Mouse (Mus musculus): Measurements from ENCODE around the gene Twf1. TPM values are rescaled to one million over a fixed set of nuclear protein-coding genes. Genes with fewer than 3 reads are reported as not detected.

Twf1 gene
- polyA plus RNA-seq, 1 experiment from 2014 or later = 104 TPM

DNA sequence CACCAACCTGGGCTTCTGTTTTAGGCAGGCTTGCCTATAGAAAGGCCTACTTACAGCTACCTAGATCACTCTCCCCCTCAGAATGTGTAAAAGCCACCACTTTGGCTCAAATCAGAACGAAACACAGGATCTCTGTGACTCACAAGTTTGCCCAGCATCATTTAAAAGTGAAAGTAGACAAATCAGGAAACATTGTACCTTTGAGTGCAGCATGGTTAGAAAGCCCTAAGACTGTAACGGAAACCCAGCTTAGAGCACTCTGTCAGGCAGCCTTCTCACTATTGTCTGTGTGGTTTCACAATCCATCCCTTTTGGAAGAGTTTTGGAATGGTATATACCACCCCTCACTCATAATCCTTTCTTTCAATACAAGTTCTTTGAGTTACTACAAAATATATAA lies 24.8 kb downstream of the Twf1 start:
- H3K4me2 ChIP-seq (ENCODE audit: low read length) = no peak overlapping the region
- H3K27me3 ChIP-seq (ENCODE audit: insufficient read depth, low read length) = no peaks in the 10 kb centered on the region
- no peaks in the 10 kb centered on the region for H3K4me1 ChIP-seq (replicated peaks; ENCODE audit: insufficient read depth, low read length)
- 89% methylated on average over 2 of the region's 2 CpGs for WGBS
- no peak overlapping the region for H3K9ac ChIP-seq (ENCODE audit: low read depth, low read length)
- ATAC-seq (replicated peaks; ENCODE audit: low FRiP score, low read depth) (no peak), DNase-seq (ENCODE audit: low spot score) (no peak)
- no peak for TF ChIP-seq CTCF (IDR thresholded peaks at IDR 0.05; ENCODE audit: low read depth)
- no peak overlapping the region for H3K27ac ChIP-seq
- 0 out of 2 replicates have a peak, but pooled peaks cover 8% of the 10 kb centered on the region for H3K36me3 ChIP-seq (ENCODE audit: insufficient read depth, low read length)
- no peaks in the 10 kb centered on the region for H3K9me3 ChIP-seq (replicated peaks; ENCODE audit: low read length)
- H3K4me3 ChIP-seq (replicated peaks; ENCODE audit: low read depth, low read length) = no peak overlapping the region

DNA sequence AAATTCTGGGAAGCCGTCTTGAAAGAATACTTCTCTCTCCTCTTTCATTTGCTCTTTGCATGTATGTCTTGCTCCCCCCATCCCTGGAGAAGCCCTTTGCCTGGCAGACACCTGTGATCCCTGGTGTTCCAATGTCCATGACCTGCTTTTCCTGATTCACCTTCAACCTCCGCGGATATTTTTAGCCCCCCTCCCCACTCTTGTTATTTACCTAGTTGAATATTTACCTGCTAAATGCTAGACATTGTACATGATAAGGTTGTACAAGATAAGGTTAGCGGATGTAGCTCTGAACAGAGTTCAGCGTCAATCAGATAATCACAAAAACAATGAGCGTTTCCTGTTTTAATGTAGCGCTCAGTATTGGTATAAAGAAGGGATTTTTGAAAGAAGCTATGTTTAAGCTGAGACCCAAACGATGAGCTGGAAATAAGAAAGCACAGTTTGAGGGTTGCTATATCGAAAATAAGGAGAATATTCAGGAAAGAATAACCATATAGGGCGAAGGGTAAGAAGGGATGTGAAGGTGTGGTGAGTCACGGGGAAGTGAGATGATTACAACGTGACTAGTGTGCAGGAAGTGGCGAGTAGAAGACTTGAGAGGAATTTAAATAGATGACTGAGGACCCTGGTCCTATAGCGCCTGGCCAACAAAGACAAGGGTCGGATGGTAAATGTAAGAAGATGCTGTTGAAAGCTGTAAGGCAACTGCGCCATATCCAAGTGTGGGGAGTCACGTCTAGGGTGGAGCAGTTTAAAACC lies 30.6 kb downstream of the Twf1 start:
- ATAC-seq (replicated peaks; ENCODE audit: low FRiP score, low read depth) = no peak
- no peaks in the 10 kb centered on the region for H3K27me3 ChIP-seq (ENCODE audit: insufficient read depth, low read length)
- no peak overlapping the region for H3K9ac ChIP-seq (ENCODE audit: low read depth, low read length)
- no peak for DNase-seq (ENCODE audit: low spot score)
- H3K36me3 ChIP-seq (ENCODE audit: insufficient read depth, low read length) = peaks cover 11% of the 10 kb centered on the region; the same call in 1 of the 2 replicates
- no peak overlapping the region for H3K4me3 ChIP-seq (replicated peaks; ENCODE audit: low read depth, low read length)
- no peak overlapping the region for H3K27ac ChIP-seq
- H3K4me1 ChIP-seq (replicated peaks; ENCODE audit: insufficient read depth, low read length) = no peaks in the 10 kb centered on the region
- TF ChIP-seq CTCF (IDR thresholded peaks at IDR 0.05; ENCODE audit: low read depth) = no peak
- WGBS = 79% methylated on average over 17 of the region's 17 CpGs
- H3K4me2 ChIP-seq (ENCODE audit: low read length) = no peak overlapping the region
- H3K9me3 ChIP-seq (replicated peaks; ENCODE audit: low read length) = no peaks in the 10 kb centered on the region

DNA sequence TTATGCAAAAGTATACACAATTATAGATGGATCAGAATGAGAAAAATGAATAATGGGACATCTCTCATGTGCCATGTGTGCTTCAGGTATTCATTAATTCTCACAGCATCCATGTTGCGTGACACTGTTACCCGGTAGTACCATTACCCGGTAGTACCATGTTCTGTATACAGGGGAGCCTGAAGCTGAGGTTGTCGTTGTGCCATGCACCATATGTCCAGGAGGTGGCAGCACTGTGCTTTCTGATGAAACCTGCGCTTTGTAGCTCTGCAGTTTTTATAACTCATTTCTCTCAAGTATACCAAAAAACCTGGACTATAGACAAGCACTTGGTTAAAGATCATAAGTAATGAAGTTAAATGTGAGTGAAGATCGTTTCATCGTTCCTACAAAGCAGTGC lies 32.2 kb downstream of the Twf1 start:
- H3K9me3 ChIP-seq (replicated peaks; ENCODE audit: low read length) = no peaks in the 10 kb centered on the region
- ATAC-seq (replicated peaks; ENCODE audit: low FRiP score, low read depth) = peak; percentile 72

DNA sequence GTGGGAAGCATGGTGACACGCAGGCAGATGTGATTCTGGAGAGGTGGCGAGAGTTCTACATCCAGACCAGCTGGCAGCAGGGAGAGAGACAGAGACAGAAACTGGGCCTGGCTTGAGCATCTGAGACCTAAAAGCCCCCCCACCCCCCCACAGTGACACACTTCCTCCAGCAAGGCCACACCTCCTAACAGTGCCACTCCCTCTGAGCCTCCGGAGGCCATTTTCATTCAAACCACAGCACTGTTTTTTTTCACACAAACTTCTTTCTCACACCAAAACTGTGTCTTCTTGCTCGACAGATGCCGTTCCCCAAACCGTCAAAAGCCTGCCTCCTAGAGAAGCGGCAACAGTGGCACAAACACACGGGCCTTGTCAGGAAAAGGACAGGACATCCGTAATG lies 36.2 kb downstream of the Twf1 start:
- Histone ChIP-seq H3K4me2 (ENCODE audit: low read length) (no peak overlapping the region), H3K9me3 (replicated peaks; ENCODE audit: low read length) (no peaks in the 10 kb centered on the region), H3K27me3 (ENCODE audit: insufficient read depth, low read length) (no peaks in the 10 kb centered on the region), H3K9ac (ENCODE audit: low read depth, low read length) (no peak overlapping the region), H3K4me3 (replicated peaks; ENCODE audit: low read depth, low read length) (no peak overlapping the region), H3K4me1 (replicated peaks; ENCODE audit: insufficient read depth, low read length) (no peaks in the 10 kb centered on the region), H3K36me3 (ENCODE audit: insufficient read depth, low read length) (peaks cover 7% of the 10 kb centered on the region), H3K27ac (no peak overlapping the region)
- WGBS = 96% methylated on average over 9 of the region's 9 CpGs
- no peak for ATAC-seq (replicated peaks; ENCODE audit: low FRiP score, low read depth)
- TF ChIP-seq CTCF (IDR thresholded peaks at IDR 0.05; ENCODE audit: low read depth) = no peak
- no peak for DNase-seq (ENCODE audit: low spot score)

More for the DNA sequence above, 32.2 kb downstream of the Twf1 start:
- DNase-seq (ENCODE audit: low spot score) = peak; percentile 87
- no peak overlapping the region for H3K4me3 ChIP-seq (replicated peaks; ENCODE audit: low read depth, low read length)
- peak; percentile 97 for TF ChIP-seq CTCF (IDR thresholded peaks at IDR 0.05; ENCODE audit: low read depth)
- H3K36me3 ChIP-seq (ENCODE audit: insufficient read depth, low read length) = peaks cover 11% of the 10 kb centered on the region; the same call in 1 of the 2 replicates
- no peak overlapping the region for H3K27ac ChIP-seq
- no peak overlapping the region for H3K4me2 ChIP-seq (ENCODE audit: low read length)
- WGBS = 15% methylated on average over 7 of the region's 7 CpGs
- no peaks in the 10 kb centered on the region for H3K27me3 ChIP-seq (ENCODE audit: insufficient read depth, low read length)
- no peaks in the 10 kb centered on the region for H3K4me1 ChIP-seq (replicated peaks; ENCODE audit: insufficient read depth, low read length)
- no peak overlapping the region for H3K9ac ChIP-seq (ENCODE audit: low read depth, low read length)

DNA sequence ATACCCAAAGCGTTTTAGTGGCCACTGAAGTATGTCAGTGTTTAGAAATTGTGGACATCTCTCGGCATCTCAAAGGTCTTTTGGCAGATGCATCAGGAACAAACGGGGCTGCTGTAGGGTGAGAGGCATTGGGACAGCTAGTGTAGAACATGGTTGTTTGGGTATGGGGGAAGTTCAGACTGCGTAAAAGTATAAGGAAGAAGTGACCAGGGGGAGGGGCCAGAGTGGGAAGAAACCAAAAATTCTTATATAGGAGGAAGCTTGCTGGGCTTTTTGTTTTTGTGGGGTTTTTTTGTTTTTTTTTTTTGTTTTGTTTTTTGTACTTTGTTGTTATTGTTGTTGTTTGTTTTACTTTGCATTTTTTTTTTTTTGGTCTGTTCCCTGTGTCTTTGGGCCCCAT lies 44.8 kb downstream of the Twf1 start:
- peaks cover 6% of the 10 kb centered on the region; the same call in 1 of the 2 replicates for H3K4me1 ChIP-seq (replicated peaks; ENCODE audit: insufficient read depth, low read length)
- H3K36me3 ChIP-seq (ENCODE audit: insufficient read depth, low read length) = no peaks in the 10 kb centered on the region
- no peak overlapping the region for H3K4me2 ChIP-seq (ENCODE audit: low read length)
- no peaks in the 10 kb centered on the region for H3K9me3 ChIP-seq (replicated peaks; ENCODE audit: low read length)
- 77% methylated on average over 4 of the region's 4 CpGs for WGBS
- ATAC-seq (replicated peaks; ENCODE audit: low FRiP score, low read depth) (no peak), DNase-seq (ENCODE audit: low spot score) (no peak)
- TF ChIP-seq CTCF (IDR thresholded peaks at IDR 0.05; ENCODE audit: low read depth) = no peak
- H3K9ac ChIP-seq (ENCODE audit: low read depth, low read length) = no peak overlapping the region
- no peaks in the 10 kb centered on the region for H3K27me3 ChIP-seq (ENCODE audit: insufficient read depth, low read length)
- no peak overlapping the region for H3K27ac ChIP-seq
- H3K4me3 ChIP-seq (replicated peaks; ENCODE audit: low read depth, low read length) = no peak overlapping the region

DNA sequence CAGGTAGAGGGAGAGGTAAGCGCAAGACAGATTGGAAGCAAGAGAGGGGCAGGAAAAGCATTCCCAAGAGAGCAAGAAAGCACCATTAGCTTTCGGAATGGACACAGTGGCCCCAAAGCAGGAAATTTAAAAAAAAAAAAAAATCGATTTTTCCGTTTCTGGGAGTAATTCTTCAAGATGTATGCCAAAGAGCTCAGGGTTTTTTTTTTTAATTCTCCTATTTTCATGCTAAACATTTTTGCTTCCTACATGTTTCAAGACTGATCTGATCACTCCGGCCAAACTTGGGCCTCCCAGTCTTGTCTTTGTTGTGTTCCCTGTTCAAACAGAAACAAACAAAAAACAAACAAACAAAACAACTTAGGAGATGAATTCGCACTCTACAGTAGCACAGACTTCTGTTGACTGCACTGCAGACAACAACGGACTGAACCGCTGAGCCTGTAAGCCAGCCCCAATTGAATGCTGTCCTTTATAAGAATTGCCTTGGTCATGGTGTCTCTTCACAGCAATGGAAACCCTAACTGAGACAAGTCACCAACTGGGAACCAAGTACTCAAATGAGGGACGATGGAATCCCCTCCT lies 45.5 kb downstream of the Twf1 start:
- DNase-seq (ENCODE audit: low spot score) (no peak), ATAC-seq (replicated peaks; ENCODE audit: low FRiP score, low read depth) (no peak)
- H3K36me3 ChIP-seq (ENCODE audit: insufficient read depth, low read length) = no peaks in the 10 kb centered on the region
- H3K4me2 ChIP-seq (ENCODE audit: low read length) = peak overlapping the region; percentile 80
- WGBS = 36% methylated on average over 9 of the region's 9 CpGs
- peak overlapping the region; percentile 92 for H3K27ac ChIP-seq
- H3K4me3 ChIP-seq (replicated peaks; ENCODE audit: low read depth, low read length) = peak overlapping the region; percentile 84
- peak overlapping the region; percentile 70 for H3K9ac ChIP-seq (ENCODE audit: low read depth, low read length)
- peaks cover 6% of the 10 kb centered on the region; the same call in 1 of the 2 replicates for H3K4me1 ChIP-seq (replicated peaks; ENCODE audit: insufficient read depth, low read length)
- H3K27me3 ChIP-seq (ENCODE audit: insufficient read depth, low read length) = no peaks in the 10 kb centered on the region
- no peaks in the 10 kb centered on the region for H3K9me3 ChIP-seq (replicated peaks; ENCODE audit: low read length)
- TF ChIP-seq CTCF (IDR thresholded peaks at IDR 0.05; ENCODE audit: low read depth) = 0 out of 2 replicates have a peak, but pooled peaks have one; percentile 2

Data from kidney, postnatal 0 days (tissue).